Mouse (Mus musculus): ENCODE data around the gene Olfr810.

Gene Olfr810

GRCm38 (mm10) chr10:129794817-129795216 lies at the start of gene Olfr810:
Olfr810 (minus strand) TSS chr10:129794917.
- no peak for DNase-seq (ENCODE audit: low spot score)

DNA sequence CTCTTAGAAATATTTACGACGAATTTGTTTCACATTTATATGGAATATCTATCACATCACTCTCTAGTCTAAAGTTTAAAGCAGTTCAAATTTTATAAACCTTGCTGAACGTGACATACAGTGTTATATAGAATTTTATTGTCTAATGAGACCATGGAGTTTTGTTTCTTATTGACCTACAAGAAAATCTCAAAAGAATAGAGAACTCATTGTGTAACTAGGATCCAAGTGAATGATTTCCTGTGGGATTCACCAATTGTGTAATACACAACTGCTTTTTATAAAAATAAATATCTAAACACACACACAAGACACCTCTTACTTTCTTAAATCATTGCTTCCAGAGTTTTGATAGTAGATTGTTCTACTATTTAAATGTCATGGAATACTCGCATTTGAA lies 9.6 kb upstream of the Olfr810 start, which contains the start of gene Olfr811:
Gene Olfr811 (minus strand): TSS at position 101 of the 400 bp plus-strand sequence.
- no peak for DNase-seq (ENCODE audit: low spot score)

GRCm38 (mm10) chr10:129778123-129778522 lies 16.6 kb downstream of the Olfr810 start:
- DNase-seq (ENCODE audit: low spot score): no peak

DNA sequence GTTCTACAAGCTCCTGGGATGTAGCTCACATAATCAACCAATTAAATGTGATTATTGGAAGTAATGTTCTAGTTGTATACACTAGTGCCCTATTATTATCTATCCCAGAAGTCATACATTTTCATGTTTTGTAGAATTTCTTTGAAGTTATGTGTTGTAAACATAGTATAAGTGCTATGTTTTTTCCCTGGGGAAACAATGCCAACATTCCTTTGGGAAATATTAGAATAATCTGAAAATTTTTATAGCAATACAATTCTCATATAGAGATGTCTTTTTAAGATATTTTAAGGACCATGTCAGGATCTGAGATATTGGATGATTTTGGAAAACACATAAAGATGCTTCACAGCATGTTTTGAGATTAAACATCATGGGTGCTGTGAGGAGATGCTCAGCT lies 20.4 kb downstream of the Olfr810 start, which contains the start of gene Olfr809:
Gene Olfr809 (plus strand): TSS at position 301 of the 400 bp plus-strand sequence.
- no peak for DNase-seq (ENCODE audit: low spot score)

DNA sequence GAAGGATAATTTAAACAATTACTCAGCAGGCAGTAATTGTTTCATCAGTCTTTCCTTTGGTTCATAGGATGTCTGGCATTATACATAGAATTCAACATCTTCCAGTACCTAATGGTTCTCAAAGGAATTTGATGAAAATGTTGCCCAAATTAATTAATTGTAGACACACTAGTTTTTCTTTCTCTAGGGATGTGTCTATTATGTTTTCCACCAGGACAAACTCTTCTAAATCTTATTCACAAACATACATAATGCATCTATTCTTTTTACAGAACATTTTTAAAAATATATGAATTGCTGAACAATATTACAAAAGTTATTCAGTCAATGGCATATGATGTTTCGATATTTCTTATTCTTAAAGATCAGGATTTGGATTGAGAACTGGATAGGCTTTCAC lies 29.5 kb downstream of the Olfr810 start, which contains the start of gene Olfr808:
Gene Olfr808 (plus strand): TSS at position 301 of the 400 bp plus-strand sequence.
- DNase-seq (ENCODE audit: low spot score): no peak

DNA sequence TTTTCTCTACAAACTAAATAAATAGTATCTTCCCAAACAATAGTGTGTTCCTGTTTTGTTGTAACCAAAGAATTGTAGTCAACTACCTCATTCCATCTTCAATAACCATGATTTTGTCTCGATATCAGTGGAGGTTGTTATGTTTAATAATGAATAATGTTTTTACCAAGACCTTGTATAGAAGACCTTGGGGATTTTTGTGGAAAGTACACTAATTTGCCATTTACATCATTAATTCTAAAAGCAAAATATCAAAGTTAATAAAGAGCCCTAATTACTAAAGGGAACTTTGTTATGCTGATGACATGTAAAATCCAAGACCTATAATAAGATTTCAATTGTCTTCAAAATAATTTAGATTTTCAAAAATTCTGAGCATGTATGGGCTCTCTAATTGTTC lies 37.0 kb downstream of the Olfr810 start, which contains the start of gene Olfr807:
Gene Olfr807 (minus strand): TSS at position 101 of the 400 bp plus-strand sequence.
- no peak for DNase-seq (ENCODE audit: low spot score)

GRCm38 (mm10) chr10:129741821-129742220 lies 52.9 kb downstream of the Olfr810 start, which contains the start of gene Olfr806:
Olfr806 (minus strand) TSS chr10:129741921.
- no peak for DNase-seq (ENCODE audit: low spot score)
